Mouse (Mus musculus) liver, embryonic 14.5 days (tissue): Measurements from ENCODE around the gene Cacng1.

Source experiments
- CTCF ChIP-seq: IDR thresholded peaks from 2 replicates; pipeline ENCODE4 v1.5.1; 2016; ENCODE audit warnings: antibody characterized with exemption, low read depth, control low read depth
- EP300 ChIP-seq: IDR thresholded peaks from 2 replicates; pipeline ENCODE4 v1.6.1; 2016; ENCODE audit warnings: antibody characterized with exemption, low read depth

- TF ChIP-seq CTCF = no peak
- TF ChIP-seq EP300 = no peak
These were observed 11.3 kb downstream of the Cacng1 start for GRCm38 (mm10) chr11:107705060-107705459.
